Mouse (Mus musculus) inflammation-experienced regulatory T-cells, adult 6 months (primary cell): Measurements from ENCODE around the gene Mfap2. TPM values are rescaled to one million over a fixed set of nuclear protein-coding genes. Genes with fewer than 3 reads are reported as not detected.

Source experiments
- ATAC-seq: one replicate; pipeline ENCODE4 v1.8.0; 2017
- polyA plus RNA-seq, 3 experiments: library from polyadenylated mRNA; unstranded; fragments of 100-300 nt; shearing (Covaris generic); gene quantifications; one replicate each; pipeline ENCODE4 v1.2.1; 2017

The Mfap2 gene
- polyA plus RNA-seq, 3 experiments from 2014 or later: not detected

- ATAC-seq: no peak
Observed at GRCm38 (mm10) chr4:141030541-141031206, 20.5 kb downstream of the Mfap2 start.

GRCm38 (mm10) chr4:141031733-141032132 is 21.5 kb downstream of the Mfap2 start:
- ATAC-seq: peak; percentile 65

GRCm38 (mm10) chr4:141033606-141034549 is 23.7 kb downstream of the Mfap2 start:
- no peak for ATAC-seq

GRCm38 (mm10) chr4:141041117-141041516 is 30.9 kb downstream of the Mfap2 start:
- no peak for ATAC-seq

GRCm38 (mm10) chr4:141044816-141045215 is 34.6 kb downstream of the Mfap2 start:
- peak; percentile 78 for ATAC-seq

GRCm38 (mm10) chr4:141048810-141049475 is 38.7 kb downstream of the Mfap2 start:
- ATAC-seq: no peak

- ATAC-seq: no peak
Observed at GRCm38 (mm10) chr4:141049476-141049835, 39.2 kb downstream of the Mfap2 start.

GRCm38 (mm10) chr4:141052442-141052841 is 42.2 kb downstream of the Mfap2 start:
- no peak for ATAC-seq

- no peak for ATAC-seq
Observed at GRCm38 (mm10) chr4:141053138-141053537, 42.9 kb downstream of the Mfap2 start.

GRCm38 (mm10) chr4:141053568-141054161 is 43.4 kb downstream of the Mfap2 start:
- no peak for ATAC-seq

GRCm38 (mm10) chr4:141056970-141057369 is 46.8 kb downstream of the Mfap2 start:
- no peak for ATAC-seq

- no peak for ATAC-seq
Observed at GRCm38 (mm10) chr4:141058835-141059234, 48.6 kb downstream of the Mfap2 start.

GRCm38 (mm10) chr4:141059616-141060425 is 49.6 kb downstream of the Mfap2 start:
- ATAC-seq: no peak

GRCm38 (mm10) chr4:141060426-141061301 is 50.4 kb downstream of the Mfap2 start, which contains the start of gene Crocc:
Gene Crocc, minus strand, starts transcription at chr4:141060550.
- peak; percentile 90 for ATAC-seq

- ATAC-seq: no peak
Observed at GRCm38 (mm10) chr4:141064104-141064659, 54.0 kb downstream of the Mfap2 start.

GRCm38 (mm10) chr4:141065123-141065522 is 54.9 kb downstream of the Mfap2 start:
- ATAC-seq: peak; percentile 53
